Mouse (Mus musculus): ENCODE measurements around the gene Uck2. TPM values are rescaled to one million over a fixed set of nuclear protein-coding genes. Genes with fewer than 3 reads are reported as not detected.

Uck2 gene
- polyA plus RNA-seq, 1 experiment from 2014 or later = 69.1 TPM

- Histone ChIP-seq H3K27ac (no peak overlapping the region), H3K4me2 (no peak overlapping the region), H3K36me3 (no peaks in the 10 kb centered on the region), H3K9me3 (no peaks in the 10 kb centered on the region), H3K9ac (no peak overlapping the region), H3K4me1 (peaks cover 6% of the 10 kb centered on the region; the same call in 1 of the 2 replicates), H3K4me3 (no peak overlapping the region), H3K27me3 (no peaks in the 10 kb centered on the region)
- WGBS = 50% methylated on average over 13 of the region's 13 CpGs
- no peak for ATAC-seq (ENCODE audit: insufficient number of reproducible peaks, low FRiP score, low TSS enrichment, low read depth)
These were observed 10.7 kb upstream of the Uck2 start for GRCm38 (mm10) chr1:167295679-167296402.

- H3K27ac ChIP-seq = no peak overlapping the region
- no peak for ATAC-seq (ENCODE audit: insufficient number of reproducible peaks, low FRiP score, low TSS enrichment, low read depth)
- peaks cover 14% of the 10 kb centered on the region for H3K4me1 ChIP-seq
- no peak overlapping the region for H3K9ac ChIP-seq
- 0 out of 2 replicates have a peak, but pooled peaks cover 13% of the 10 kb centered on the region for H3K27me3 ChIP-seq
- no peak overlapping the region for H3K4me3 ChIP-seq
- WGBS = 12% methylated on average over 11 of the region's 11 CpGs
- H3K36me3 ChIP-seq = no peaks in the 10 kb centered on the region
- 0 out of 2 replicates have a peak overlapping the region, but pooled peaks have one; percentile 14 for H3K4me2 ChIP-seq
- no peaks in the 10 kb centered on the region for H3K9me3 ChIP-seq
These were observed 7.3 kb upstream of the Uck2 start for GRCm38 (mm10) chr1:167292447-167292846.

- Histone ChIP-seq H3K4me1 (peaks cover 14% of the 10 kb centered on the region), H3K9me3 (no peaks in the 10 kb centered on the region), H3K4me2 (no peak overlapping the region), H3K4me3 (no peak overlapping the region), H3K27ac (no peak overlapping the region), H3K36me3 (no peaks in the 10 kb centered on the region), H3K9ac (no peak overlapping the region), H3K27me3 (0 out of 2 replicates have a peak, but pooled peaks cover 13% of the 10 kb centered on the region)
- 75% methylated on average over 8 of the region's 8 CpGs for WGBS
- no peak for ATAC-seq (ENCODE audit: insufficient number of reproducible peaks, low FRiP score, low TSS enrichment, low read depth)
These were observed 6.5 kb upstream of the Uck2 start for GRCm38 (mm10) chr1:167291610-167292009.

GRCm38 (mm10) chr1:167290263-167290592 lies 5.1 kb upstream of the Uck2 start:
- H3K4me3 ChIP-seq = no peak overlapping the region
- no peak for ATAC-seq (ENCODE audit: insufficient number of reproducible peaks, low FRiP score, low TSS enrichment, low read depth)
- no peak overlapping the region for H3K4me2 ChIP-seq
- WGBS = 31% methylated on average over 6 of the region's 6 CpGs
- H3K27me3 ChIP-seq = 0 out of 2 replicates have a peak, but pooled peaks cover 13% of the 10 kb centered on the region
- H3K36me3 ChIP-seq = no peaks in the 10 kb centered on the region
- no peaks in the 10 kb centered on the region for H3K9me3 ChIP-seq
- no peak overlapping the region for H3K9ac ChIP-seq
- H3K27ac ChIP-seq = no peak overlapping the region
- peaks cover 21% of the 10 kb centered on the region for H3K4me1 ChIP-seq

GRCm38 (mm10) chr1:167289567-167290262 lies 4.6 kb upstream of the Uck2 start:
- Histone ChIP-seq H3K27me3 (0 out of 2 replicates have a peak, but pooled peaks cover 13% of the 10 kb centered on the region), H3K9me3 (no peaks in the 10 kb centered on the region), H3K27ac (no peak overlapping the region), H3K36me3 (no peaks in the 10 kb centered on the region), H3K9ac (no peak overlapping the region), H3K4me3 (no peak overlapping the region), H3K4me2 (no peak overlapping the region), H3K4me1 (peaks cover 23% of the 10 kb centered on the region)
- WGBS = 6% methylated on average over 11 of the region's 11 CpGs
- ATAC-seq (ENCODE audit: insufficient number of reproducible peaks, low FRiP score, low TSS enrichment, low read depth) = no peak

GRCm38 (mm10) chr1:167288665-167289538 lies 3.8 kb upstream of the Uck2 start:
- no peak for ATAC-seq (ENCODE audit: insufficient number of reproducible peaks, low FRiP score, low TSS enrichment, low read depth)
- 0 out of 2 replicates have a peak, but pooled peaks cover 13% of the 10 kb centered on the region for H3K27me3 ChIP-seq
- no peak overlapping the region for H3K27ac ChIP-seq
- no peaks in the 10 kb centered on the region for H3K36me3 ChIP-seq
- H3K9ac ChIP-seq = no peak overlapping the region
- WGBS = 42% methylated on average over 11 of the region's 11 CpGs
- no peak overlapping the region for H3K4me3 ChIP-seq
- H3K9me3 ChIP-seq = no peaks in the 10 kb centered on the region
- peaks cover 23% of the 10 kb centered on the region for H3K4me1 ChIP-seq
- no peak overlapping the region for H3K4me2 ChIP-seq

- no peak for ATAC-seq (ENCODE audit: insufficient number of reproducible peaks, low FRiP score, low TSS enrichment, low read depth)
These were observed 2.0 kb upstream of the Uck2 start for GRCm38 (mm10) chr1:167287156-167287555.

GRCm38 (mm10) chr1:167285356-167285755 lies 236 bp upstream of the Uck2 start:
- peaks cover 30% of the 10 kb centered on the region for H3K4me1 ChIP-seq
- H3K4me2 ChIP-seq = peak overlapping the region; percentile 75
- peak overlapping the region; percentile 68 for H3K9ac ChIP-seq
- H3K27ac ChIP-seq = peak overlapping the region; percentile 93
- no peaks in the 10 kb centered on the region for H3K9me3 ChIP-seq
- 1% methylated on average over 8 of the region's 8 CpGs for WGBS
- no peak for ATAC-seq (ENCODE audit: insufficient number of reproducible peaks, low FRiP score, low TSS enrichment, low read depth)
- peak overlapping the region; percentile 89 for H3K4me3 ChIP-seq
- H3K36me3 ChIP-seq = no peaks in the 10 kb centered on the region
- H3K27me3 ChIP-seq = 0 out of 2 replicates have a peak, but pooled peaks cover 13% of the 10 kb centered on the region

More at GRCm38 (mm10) chr1:167287156-167287555, 2.0 kb upstream of the Uck2 start:
- Histone ChIP-seq H3K9me3 (no peaks in the 10 kb centered on the region), H3K4me1 (peaks cover 28% of the 10 kb centered on the region), H3K27me3 (0 out of 2 replicates have a peak, but pooled peaks cover 13% of the 10 kb centered on the region), H3K9ac (no peak overlapping the region), H3K36me3 (no peaks in the 10 kb centered on the region), H3K4me3 (no peak overlapping the region), H3K27ac (no peak overlapping the region), H3K4me2 (no peak overlapping the region)
- WGBS = 78% methylated on average over 5 of the region's 5 CpGs

- under 1% methylated on average over 50 of the region's 51 CpGs for WGBS
- H3K36me3 ChIP-seq = no peaks in the 10 kb centered on the region
- H3K9ac ChIP-seq = peak overlapping the region; percentile 68
- H3K4me2 ChIP-seq = peak overlapping the region; percentile 75
- H3K4me3 ChIP-seq = peak overlapping the region; percentile 89
- H3K27me3 ChIP-seq = 0 out of 2 replicates have a peak, but pooled peaks cover 12% of the 10 kb centered on the region
- H3K9me3 ChIP-seq = no peaks in the 10 kb centered on the region
- peaks cover 27% of the 10 kb centered on the region for H3K4me1 ChIP-seq
- peak; percentile 86 for ATAC-seq (ENCODE audit: insufficient number of reproducible peaks, low FRiP score, low TSS enrichment, low read depth)
- peak overlapping the region; percentile 93 for H3K27ac ChIP-seq
These were observed 242 bp downstream of the Uck2 start for GRCm38 (mm10) chr1:167284837-167285319.

GRCm38 (mm10) chr1:167284258-167284836 lies 773 bp downstream of the Uck2 start:
- Histone ChIP-seq H3K4me3 (peak overlapping the region; percentile 89), H3K9ac (peak overlapping the region; percentile 68), H3K36me3 (no peaks in the 10 kb centered on the region), H3K4me1 (peaks cover 22% of the 10 kb centered on the region), H3K27me3 (0 out of 2 replicates have a peak, but pooled peaks cover 7% of the 10 kb centered on the region), H3K27ac (peak overlapping the region; percentile 93), H3K9me3 (no peaks in the 10 kb centered on the region), H3K4me2 (peak overlapping the region; percentile 75)
- under 1% methylated on average over 71 of the region's 73 CpGs for WGBS
- no peak for ATAC-seq (ENCODE audit: insufficient number of reproducible peaks, low FRiP score, low TSS enrichment, low read depth)

All from limb, embryonic 15.5 days (tissue).